Mouse (Mus musculus) megakaryocyte-erythroid progenitor cell, adult 5-6 weeks (primary cell): ENCODE data around the gene Peli2. TPM values are rescaled to one million over a fixed set of nuclear protein-coding genes. Genes with fewer than 3 reads are reported as not detected.

Source experiments
- ATAC-seq: replicated peaks from 2 replicates; pipeline ENCODE4 v1.8.0; 2016; ENCODE audit warnings: mild to moderate bottlenecking, inconsistent platforms; ENCODE audit not compliant: severe bottlenecking, poor library complexity, low FRiP score, low TSS enrichment
- total RNA-seq, 2 experiments: library from RNA; stranded (forward) in 1 of 2; stranded (reverse) in 1 of 2; fragments of 200-1000, 215-1000 nt in 1 of 2; fragments of >200 nt in 1 of 2; fragmentation: Nextera tagmentation in 1 of 2; gene quantifications; 2 replicates each; pipeline ENCODE4 v1.2.3; 2014 to 2017

Gene Peli2
- total RNA-seq, 2 experiments from 2014 or later, result 0.05 to 0.72 TPM

DNA sequence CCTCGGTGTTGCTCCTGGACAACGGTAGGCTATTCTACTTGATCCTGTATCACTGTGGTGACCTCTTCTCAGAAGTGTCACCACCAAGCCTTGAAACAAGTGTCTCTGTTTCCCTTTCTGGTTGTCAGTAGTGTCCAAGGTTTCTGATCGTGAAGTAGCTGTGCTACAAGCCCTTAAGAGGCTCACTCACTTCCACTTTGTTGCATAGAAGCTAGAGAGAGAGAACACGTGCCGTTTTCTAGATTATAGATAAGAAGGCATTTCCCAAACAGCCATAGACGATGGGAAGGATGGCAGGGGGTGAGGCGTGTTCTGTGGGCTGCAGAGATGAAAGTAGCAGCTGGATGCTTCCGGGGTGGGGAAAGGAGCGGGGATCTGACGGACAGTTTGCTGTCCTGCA is 132.6 kb downstream of the Peli2 start:
- no peak for ATAC-seq

DNA sequence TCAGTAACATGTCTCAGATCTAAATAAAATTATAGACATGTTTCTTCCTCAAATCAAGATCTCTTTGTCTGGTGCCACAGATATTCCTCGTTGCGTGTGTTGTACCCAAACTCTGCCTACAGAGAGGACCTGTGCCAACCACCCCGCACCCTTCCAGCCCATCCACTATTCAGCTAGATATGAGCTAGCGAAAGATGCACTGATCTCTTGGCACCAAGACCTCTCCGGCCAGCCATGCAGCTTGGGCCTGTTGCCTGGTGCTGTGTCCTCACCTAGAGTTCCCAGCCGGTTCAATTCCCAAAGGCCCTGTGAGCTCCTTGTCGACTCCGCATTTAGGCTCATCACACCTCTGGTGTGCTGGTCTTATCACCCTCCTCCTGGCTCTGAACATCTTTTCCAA is 134.1 kb downstream of the Peli2 start:
- ATAC-seq, result no peak

- ATAC-seq, result no peak
Observed at GRCm38 (mm10) chr14:48255290-48255689, 134.7 kb downstream of the Peli2 start.

DNA sequence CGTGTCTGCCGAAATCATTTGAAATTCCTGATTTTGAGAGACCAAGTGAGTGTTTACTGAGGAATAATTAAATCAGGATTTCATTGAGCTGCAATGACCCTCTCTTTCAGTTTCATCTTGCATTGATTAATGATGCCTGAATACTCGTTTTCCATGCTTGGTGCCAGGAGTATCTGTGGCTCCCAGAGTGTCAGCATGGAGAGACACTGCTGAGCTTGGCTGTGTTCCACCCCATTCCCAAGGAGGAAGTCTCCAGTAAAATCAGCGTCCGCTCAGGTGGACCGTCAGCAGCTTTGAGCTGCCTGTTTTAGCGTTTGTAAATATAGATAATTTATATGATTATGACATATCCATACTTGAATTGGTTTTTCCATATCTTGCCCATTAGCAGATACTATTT is 137.1 kb downstream of the Peli2 start:
- no peak for ATAC-seq

DNA sequence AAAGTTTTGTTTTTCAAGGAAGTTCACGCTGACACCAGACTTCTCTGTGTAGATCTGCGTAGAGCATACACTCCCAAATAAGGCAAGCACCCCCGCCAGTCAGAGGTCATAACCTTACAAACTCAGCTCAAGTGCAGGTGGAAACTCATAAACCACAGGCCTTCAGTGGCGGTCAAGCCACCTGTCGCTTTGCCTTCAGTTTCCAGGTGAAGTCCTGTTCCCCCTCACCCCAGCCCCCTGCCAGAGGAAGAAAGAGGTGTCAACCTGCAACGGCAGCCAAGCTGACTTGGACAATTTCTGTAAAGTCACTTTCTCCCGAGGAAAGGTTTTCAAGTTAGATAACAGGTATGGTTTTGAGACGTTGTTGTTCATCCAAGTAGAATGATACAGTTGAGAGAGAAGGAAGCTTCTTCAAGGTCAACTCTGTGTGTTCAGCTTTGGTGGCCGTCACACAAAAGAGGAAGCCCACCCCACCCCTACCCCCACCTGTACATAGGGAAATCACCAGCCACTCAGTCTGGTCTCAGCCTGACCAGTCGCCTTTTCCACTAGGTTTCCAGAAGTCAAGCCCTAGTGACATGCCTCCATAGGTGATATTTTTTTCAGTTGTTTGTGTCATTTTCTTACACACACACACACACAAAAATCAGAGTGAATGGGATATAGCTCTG is 138.2 kb downstream of the Peli2 start:
- no peak for ATAC-seq

- ATAC-seq, result no peak
Observed at GRCm38 (mm10) chr14:48263146-48263545, 142.5 kb downstream of the Peli2 start.

DNA sequence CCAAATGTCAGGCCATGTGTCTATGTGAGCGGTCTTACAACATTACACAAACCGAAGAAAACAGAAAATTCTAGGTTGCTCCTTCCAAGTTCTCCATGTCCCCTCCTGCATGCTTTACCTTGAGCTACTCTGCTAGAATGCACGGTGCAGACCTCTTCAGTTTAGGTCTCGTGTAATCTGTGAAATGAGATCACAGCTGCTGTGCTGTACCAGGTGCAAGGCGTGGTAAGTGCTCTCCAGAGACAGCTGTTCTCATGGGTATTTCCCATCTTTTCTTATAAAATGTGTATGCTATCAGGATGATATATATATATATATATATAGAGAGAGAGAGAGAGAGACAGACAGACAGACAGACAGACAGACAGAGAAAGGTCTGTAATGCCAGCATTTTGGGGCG is 146.1 kb downstream of the Peli2 start:
- no peak for ATAC-seq

DNA sequence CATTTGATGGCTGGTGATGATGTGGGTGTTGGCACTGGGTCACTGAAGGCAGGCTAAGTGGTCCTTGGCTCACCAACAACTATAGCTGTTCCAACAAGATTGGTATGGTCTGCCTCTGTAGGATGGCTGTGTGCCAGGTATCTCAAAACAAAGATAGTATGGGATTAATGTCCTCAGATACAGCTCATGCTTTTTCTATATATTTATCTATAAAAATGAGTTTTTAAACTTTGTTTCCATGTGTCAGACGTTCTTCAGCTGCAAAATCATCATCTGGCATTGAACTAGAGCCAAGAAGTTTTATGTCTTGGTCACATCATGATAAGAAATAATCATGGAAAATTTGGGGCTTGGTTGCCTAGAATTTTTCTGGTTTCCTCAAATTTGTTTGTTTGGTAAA is 157.7 kb downstream of the Peli2 start:
- ATAC-seq, result no peak

- no peak for ATAC-seq
Observed at GRCm38 (mm10) chr14:48286949-48287348, 166.3 kb downstream of the Peli2 start.

GRCm38 (mm10) chr14:48287581-48287980 is 167.0 kb downstream of the Peli2 start:
- ATAC-seq, result no peak

GRCm38 (mm10) chr14:48288600-48288999 is 168.0 kb downstream of the Peli2 start:
- ATAC-seq, result no peak

GRCm38 (mm10) chr14:48289602-48290599 is 169.3 kb downstream of the Peli2 start:
- no peak for ATAC-seq

DNA sequence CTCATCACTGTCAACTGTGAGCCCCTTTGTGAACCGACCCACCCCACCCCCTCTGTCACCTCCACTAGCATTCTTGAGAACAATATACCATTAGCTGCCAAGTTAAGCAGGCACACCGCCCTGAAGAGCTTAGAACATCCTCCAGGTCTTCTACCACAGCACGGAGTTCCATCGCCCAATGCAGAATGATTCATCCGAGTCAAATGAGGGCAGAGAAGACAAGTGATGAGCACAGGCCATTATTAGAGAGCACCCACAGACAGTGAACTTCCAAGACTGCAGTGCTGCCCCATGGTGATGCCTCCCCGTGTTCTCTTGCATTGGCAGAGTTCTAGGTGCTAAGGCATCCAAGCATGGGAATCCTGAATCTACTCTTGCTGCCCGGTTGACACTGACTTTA is 172.9 kb downstream of the Peli2 start:
- ATAC-seq, result no peak

DNA sequence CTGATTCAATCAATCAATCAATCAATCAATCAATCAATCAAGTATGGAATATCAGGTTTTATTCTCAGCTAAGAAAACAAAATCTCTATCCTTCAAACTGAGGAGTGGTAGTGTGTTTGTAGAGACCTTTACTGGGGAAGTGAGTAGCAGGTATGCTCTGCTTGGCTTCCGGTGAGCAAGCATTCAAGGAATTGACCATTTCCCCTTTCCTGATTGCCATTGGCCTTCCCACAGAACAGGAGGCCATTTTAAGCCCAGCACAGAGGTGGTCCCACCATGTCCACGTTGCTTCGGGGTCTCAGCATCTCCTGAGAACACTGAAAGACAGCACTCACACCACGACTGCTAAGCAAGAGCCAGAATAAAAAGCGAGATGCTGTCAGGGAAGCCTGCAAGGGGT is 174.8 kb downstream of the Peli2 start:
- ATAC-seq, result no peak

GRCm38 (mm10) chr14:48295815-48296271 is 175.2 kb downstream of the Peli2 start:
- ATAC-seq, result no peak

- no peak for ATAC-seq
Observed at GRCm38 (mm10) chr14:48296820-48297219, 176.2 kb downstream of the Peli2 start.

DNA sequence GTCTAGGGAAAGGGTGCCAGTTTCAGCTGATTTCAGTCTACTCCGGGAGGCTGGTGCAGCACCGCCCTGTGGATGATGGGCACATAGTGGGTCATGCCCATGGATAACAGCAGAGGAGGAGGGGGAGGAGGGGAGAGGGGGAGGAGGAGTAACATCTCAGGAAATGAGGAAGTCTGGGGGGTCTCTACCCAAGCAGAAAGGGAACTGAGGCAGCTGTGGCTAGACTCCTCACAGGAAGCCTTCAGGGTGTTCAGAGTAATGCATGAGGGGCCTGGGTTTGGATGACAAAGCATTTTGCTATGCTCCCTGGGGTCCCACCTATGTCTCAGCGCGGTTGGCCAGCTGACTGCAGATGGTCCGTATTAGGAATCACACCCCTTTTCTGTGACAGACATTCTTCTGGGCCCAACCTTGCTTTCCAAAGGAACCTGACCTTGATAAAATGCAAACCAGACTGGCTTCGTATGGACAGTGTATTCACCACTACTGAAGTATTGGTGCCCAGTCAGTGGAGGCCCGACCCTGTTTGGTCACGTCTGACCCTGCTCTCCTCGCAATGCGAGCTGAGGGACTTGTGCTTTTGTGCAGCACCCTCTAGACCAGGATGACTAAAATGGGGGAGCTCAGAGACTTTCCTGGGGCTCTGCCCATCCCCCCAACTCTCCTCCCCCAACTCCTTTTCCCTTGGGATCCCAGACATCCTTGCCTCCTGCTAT is 182.0 kb downstream of the Peli2 start:
- no peak for ATAC-seq

DNA sequence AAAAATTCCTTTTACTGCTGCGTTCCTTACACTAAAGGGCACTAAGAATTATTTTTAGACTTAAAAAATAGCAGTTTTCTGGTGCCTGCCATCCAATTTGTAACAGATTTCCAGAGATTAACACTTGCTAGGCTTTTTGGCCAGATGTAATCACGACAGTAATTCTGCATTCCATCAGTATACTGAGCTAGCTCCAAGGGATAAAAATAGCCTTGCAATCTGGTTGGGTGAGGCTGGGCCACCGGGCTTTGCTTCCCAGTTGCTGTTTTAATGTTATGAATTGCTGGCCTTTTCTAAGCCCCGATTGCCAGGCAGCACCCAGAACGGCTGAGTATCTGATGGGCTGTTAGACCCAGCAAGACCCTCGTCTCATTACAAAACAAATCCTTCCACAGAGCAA is 182.6 kb downstream of the Peli2 start:
- no peak for ATAC-seq

DNA sequence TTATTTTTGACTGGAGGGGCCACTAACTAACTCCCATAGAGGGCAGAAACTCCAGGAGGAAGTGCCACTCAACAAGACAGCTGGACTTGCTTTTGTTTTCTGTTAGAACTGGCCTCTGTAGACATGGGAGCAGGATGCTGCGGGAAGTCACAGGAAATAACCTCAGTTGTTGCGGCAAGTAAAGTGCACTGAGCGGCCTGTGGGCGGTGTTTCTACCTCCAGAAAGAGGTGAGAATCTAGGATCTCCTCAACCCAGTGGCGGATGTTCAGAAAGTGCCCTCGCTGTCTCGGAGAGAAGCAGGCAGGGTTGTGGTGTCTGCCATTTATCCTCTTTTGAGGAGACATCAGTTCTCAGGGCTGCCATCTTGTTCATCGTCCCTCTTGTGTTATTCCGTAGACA is 183.2 kb downstream of the Peli2 start:
- no peak for ATAC-seq

DNA sequence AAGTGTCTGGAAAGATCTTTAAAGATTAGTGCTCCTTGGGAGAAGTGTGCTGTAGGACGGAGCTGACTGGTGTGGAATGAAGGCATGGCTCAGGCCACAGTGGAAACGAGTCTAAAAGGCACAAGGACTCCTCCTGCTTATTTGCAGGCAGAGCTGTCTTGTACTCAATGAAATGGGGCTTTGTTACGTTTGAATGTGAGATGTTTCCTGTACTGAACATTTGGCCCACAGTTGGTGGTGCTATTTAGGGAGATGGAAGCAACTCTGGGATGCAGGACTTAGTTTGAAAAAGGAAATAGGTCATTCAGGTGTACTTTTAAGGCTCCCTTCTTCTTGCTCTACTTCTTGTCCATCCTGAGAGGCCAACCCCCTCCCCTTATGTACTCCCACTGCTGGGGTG is 192.6 kb downstream of the Peli2 start:
- ATAC-seq, result no peak
